Mouse (Mus musculus) cortical plate, adult 2 months (tissue): ENCODE data around the gene Tbc1d14.

Source experiments
- CTCF ChIP-seq: fragments of 200-500 bp; IDR thresholded peaks from 2 replicates; pipeline ENCODE4 v1.5.1; 2011; ENCODE audit warnings: mild to moderate bottlenecking, control low read depth, low read length; ENCODE audit not compliant: insufficient read depth; ENCODE audit errors: extremely low read depth
- POLR2A ChIP-seq: fragments of 200-500 bp; IDR thresholded peaks from 2 replicates; pipeline ENCODE4 v1.6.1; 2011; ENCODE audit warnings: mild to moderate bottlenecking, low read length, control low read depth; ENCODE audit not compliant: insufficient read depth; ENCODE audit errors: extremely low read depth

DNA sequence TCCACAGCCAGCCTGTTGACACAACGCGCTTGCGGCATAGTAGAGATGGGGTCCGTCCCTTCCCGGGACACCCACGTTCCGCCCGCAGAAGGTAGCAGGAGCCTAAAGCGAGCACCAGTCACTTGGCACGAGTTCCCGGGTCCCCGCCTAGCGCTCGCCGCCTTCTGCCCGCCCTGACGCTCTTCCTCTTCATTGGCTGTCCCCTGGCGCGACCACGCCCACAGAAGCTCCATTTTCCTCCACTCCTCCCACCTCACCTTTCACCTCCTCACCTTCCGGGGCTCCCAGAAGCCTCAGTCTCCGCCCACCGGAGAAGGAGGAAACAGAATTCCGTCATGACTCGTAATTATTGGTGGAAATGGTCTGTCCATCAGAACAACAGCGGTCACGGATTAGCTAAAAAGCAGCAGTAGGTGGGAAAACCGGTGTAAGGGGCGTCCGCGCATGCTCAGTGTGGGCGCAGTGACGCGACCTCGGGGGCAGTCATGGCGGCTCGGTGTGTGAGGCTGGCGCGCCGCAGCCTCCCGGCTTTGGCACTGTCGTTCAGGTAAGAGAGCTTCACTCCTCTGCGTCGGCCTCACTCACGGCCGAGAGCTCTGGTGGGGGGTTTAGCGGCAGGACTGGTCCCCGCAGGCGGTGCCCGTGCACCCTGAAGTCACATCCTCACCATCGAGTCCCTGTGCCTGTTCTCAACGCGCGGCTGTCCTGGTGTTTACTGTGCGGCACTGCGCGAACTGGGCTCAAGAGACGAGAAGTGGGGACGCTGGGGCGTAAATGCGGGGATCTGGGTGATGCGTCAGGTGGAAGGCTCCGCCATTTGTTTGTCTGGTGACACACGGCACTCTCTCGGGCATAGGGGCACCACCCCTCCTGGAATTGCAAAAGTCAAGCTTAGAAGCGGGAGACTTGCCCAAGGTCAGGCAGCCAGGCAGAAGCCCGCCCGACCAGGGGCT, 128.1 kb downstream of the Tbc1d14 start, which contains the start of gene Grpel1:
- TF ChIP-seq POLR2A (peak; percentile 92), CTCF (no peak)
